Comparison of ENCODE assay signal across 9 mouse cellular contexts in genomic region chr5:146330031-146330764, GRCm38 (mm10). TPM values are rescaled to one million over a fixed set of nuclear protein-coding genes. Genes with fewer than 3 reads are reported as not detected.
DNase-seq lines count a peak whose midpoint lies in the region; ATAC-seq and TF ChIP-seq lines count a peak whose summit lies in the region.
"Had no signal": no experiment of that assay in that cellular context is flagged by ENCODE, and none has a peak within 500 bp of the region (broad histone marks: within the 10 kb centered on the region; RNA-seq: fewer than 3 reads in every experiment).

No protein-coding gene starts in this region.

- no peak for TF ChIP-seq EP300 in heart, postnatal 0 days (IDR thresholded peaks at IDR 0.05; ENCODE audit: low read depth)

- H3K9ac ChIP-seq in midbrain, embryonic 14.5 days (replicated peaks; ENCODE audit: low read length): no peak overlapping the region
- H3K9ac ChIP-seq in midbrain, embryonic 15.5 days: no peak overlapping the region
- no peak overlapping the region for H3K9ac ChIP-seq in heart, postnatal 0 days (replicated peaks; ENCODE audit: low read depth, low read length)
- no peak overlapping the region for H3K9ac ChIP-seq in liver, embryonic 11.5 days (ENCODE audit: low read depth, low read length)
- H3K9ac ChIP-seq: hindbrain, embryonic 15.5 days had no signal

- H3K36me3 ChIP-seq in midbrain, embryonic 14.5 days (ENCODE audit: control insufficient read depth, insufficient read depth, low read length): no peaks in the 10 kb centered on the region
- H3K36me3 ChIP-seq in midbrain, embryonic 15.5 days (replicated peaks): no peaks in the 10 kb centered on the region
- H3K36me3 ChIP-seq in heart, postnatal 0 days (replicated peaks; ENCODE audit: control insufficient read depth, insufficient read depth, low read length): no peaks in the 10 kb centered on the region
- H3K36me3 ChIP-seq in liver, embryonic 11.5 days (ENCODE audit: control insufficient read depth, insufficient read depth, low read length): no peaks in the 10 kb centered on the region
- H3K36me3 ChIP-seq: hindbrain, embryonic 15.5 days had no signal

- H3K4me1 ChIP-seq in midbrain, embryonic 14.5 days (ENCODE audit: control insufficient read depth, insufficient read depth, low read length): no peaks in the 10 kb centered on the region
- peaks cover 8% of the 10 kb centered on the region for H3K4me1 ChIP-seq in midbrain, embryonic 15.5 days
- no peaks in the 10 kb centered on the region for H3K4me1 ChIP-seq in heart, postnatal 0 days (ENCODE audit: control insufficient read depth, insufficient read depth)
- H3K4me1 ChIP-seq in liver, embryonic 11.5 days (replicated peaks; ENCODE audit: control insufficient read depth, insufficient read depth, low read length): 0 out of 2 replicates have a peak, but pooled peaks cover 2% of the 10 kb centered on the region

- no peak overlapping the region for H3K4me3 ChIP-seq in midbrain, embryonic 14.5 days (replicated peaks; ENCODE audit: low read depth, low read length)
- no peak overlapping the region for H3K4me3 ChIP-seq in midbrain, embryonic 15.5 days
- no peak overlapping the region for H3K4me3 ChIP-seq in heart, postnatal 0 days (ENCODE audit: low read depth, low read length)
- H3K4me3 ChIP-seq in liver, embryonic 11.5 days (ENCODE audit: low read depth, low read length): no peak overlapping the region
- H3K4me3 ChIP-seq: hindbrain, embryonic 15.5 days had no signal

- H3K9me3 ChIP-seq in midbrain, embryonic 14.5 days (ENCODE audit: control insufficient read depth, low read length): no peaks in the 10 kb centered on the region
- H3K9me3 ChIP-seq in midbrain, embryonic 15.5 days: no peaks in the 10 kb centered on the region
- no peaks in the 10 kb centered on the region for H3K9me3 ChIP-seq in heart, postnatal 0 days (replicated peaks; ENCODE audit: control insufficient read depth, low read length)
- no peaks in the 10 kb centered on the region for H3K9me3 ChIP-seq in liver, embryonic 11.5 days (ENCODE audit: control insufficient read depth, low read length)
- H3K9me3 ChIP-seq: hindbrain, embryonic 15.5 days had no signal

- H3K27me3 ChIP-seq in midbrain, embryonic 14.5 days (ENCODE audit: control insufficient read depth, insufficient read depth, low read length): no peaks in the 10 kb centered on the region
- no peaks in the 10 kb centered on the region for H3K27me3 ChIP-seq in midbrain, embryonic 15.5 days (replicated peaks)
- no peaks in the 10 kb centered on the region for H3K27me3 ChIP-seq in heart, postnatal 0 days (ENCODE audit: control insufficient read depth, insufficient read depth, low read length)
- no peaks in the 10 kb centered on the region for H3K27me3 ChIP-seq in liver, embryonic 11.5 days (replicated peaks; ENCODE audit: control insufficient read depth, insufficient read depth, low read length)
- H3K27me3 ChIP-seq: hindbrain, embryonic 15.5 days had no signal

- peak; percentile 38 for DNase-seq in cerebellum, adult 11 months
- DNase-seq in cerebellum, adult 11-12 months: no peak
- DNase-seq in midbrain, embryonic 14.5 days: peak; percentile 84
- DNase-seq in c-Kit-positive CD71-negative TER-119-negative erythroid progenitor cells, embryonic 14.5 days (ENCODE audit: low read depth): peak; percentile 35
- peak; percentile 13 for DNase-seq in heart, postnatal 0 days (ENCODE audit: low spot score)
- no peak for DNase-seq in liver, embryonic 11.5 days (ENCODE audit: low spot score)
- peak; percentile 66 for DNase-seq in right cerebral cortex, postnatal 14 days

- TF ChIP-seq CTCF in heart, postnatal 0 days (IDR thresholded peaks at IDR 0.05; ENCODE audit: low read depth): peak; percentile 75

- no peak overlapping the region for H3K4me2 ChIP-seq in midbrain, embryonic 14.5 days (ENCODE audit: low read length)
- no peak overlapping the region for H3K4me2 ChIP-seq in midbrain, embryonic 15.5 days
- H3K4me2 ChIP-seq in heart, postnatal 0 days (ENCODE audit: low read depth, low read length): no peak overlapping the region
- peak overlapping the region; percentile 34 for H3K4me2 ChIP-seq in liver, embryonic 11.5 days
- H3K4me2 ChIP-seq: hindbrain, embryonic 15.5 days had no signal

- WGBS in midbrain, embryonic 14.5 days: 42% methylated on average over 13 of the region's 13 CpGs
- WGBS in midbrain, embryonic 15.5 days: 42% methylated on average over 13 of the region's 13 CpGs
- WGBS in heart, postnatal 0 days: 32% methylated on average over 13 of the region's 13 CpGs
- 32% methylated on average over 13 of the region's 13 CpGs for WGBS in liver, embryonic 11.5 days

- no peak overlapping the region for H3K27ac ChIP-seq in midbrain, embryonic 14.5 days (replicated peaks; ENCODE audit: low read depth, low read length)
- no peak overlapping the region for H3K27ac ChIP-seq in midbrain, embryonic 15.5 days
- no peak overlapping the region for H3K27ac ChIP-seq in heart, postnatal 0 days (ENCODE audit: low read depth)
- no peak overlapping the region for H3K27ac ChIP-seq in liver, embryonic 11.5 days (ENCODE audit: low read depth, low read length)
- H3K27ac ChIP-seq: hindbrain, embryonic 15.5 days had no signal

- ATAC-seq in midbrain, embryonic 14.5 days (ENCODE audit: low FRiP score, low TSS enrichment): no peak
- ATAC-seq in midbrain, embryonic 15.5 days (replicated peaks): no peak
- ATAC-seq in heart, postnatal 0 days (ENCODE audit: insufficient read depth, low read depth): no peak
- ATAC-seq in liver, embryonic 11.5 days (replicated peaks; ENCODE audit: low FRiP score): no peak; the same call in none of the 2 replicates

RNA-seq across cellular contexts. Expression of gene Wasf3, which starts 54.6 kb away (rescaled TPM):
- 9.3 and 10.0 TPM in 2 replicates for polyA plus RNA-seq in midbrain, embryonic 14.5 days (2014; fragmentation: Nextera tagmentation; extraction: Ambion mirVana)
- 18.5 and 18.8 TPM in 2 replicates for polyA plus RNA-seq in midbrain, embryonic 15.5 days (2015; fragmentation: Nextera tagmentation; extraction: Ambion mirVana)
- total RNA-seq in heart, postnatal 0 days (2014; rRNA removed; ENCODE audit: low replicate concordance): 0.23 TPM in 1 of 2 replicates, not detected in the other
- 0.08 and 0.11 TPM in 2 replicates for polyA plus RNA-seq in heart, postnatal 0 days (2015; fragmentation: Nextera tagmentation; extraction: Ambion mirVana)
- polyA plus RNA-seq in liver, embryonic 11.5 days (2014; fragmentation: Nextera tagmentation; extraction: Ambion mirVana): 0.18 and 0.40 TPM in 2 replicates

Comparison
In these comparisons a context has a peak if more than half of its experiments do, and no peak if none do; other contexts are left out.
1. DNase-seq: peak in cerebellum, adult 11 months (single experiment), midbrain, embryonic 14.5 days (single experiment), c-Kit-positive CD71-negative TER-119-negative erythroid progenitor cells, embryonic 14.5 days (single experiment), heart, postnatal 0 days (single experiment) and right cerebral cortex, postnatal 14 days (single experiment); none in cerebellum, adult 11-12 months (single experiment) and liver, embryonic 11.5 days (single experiment).